In the genomic region with DNA sequence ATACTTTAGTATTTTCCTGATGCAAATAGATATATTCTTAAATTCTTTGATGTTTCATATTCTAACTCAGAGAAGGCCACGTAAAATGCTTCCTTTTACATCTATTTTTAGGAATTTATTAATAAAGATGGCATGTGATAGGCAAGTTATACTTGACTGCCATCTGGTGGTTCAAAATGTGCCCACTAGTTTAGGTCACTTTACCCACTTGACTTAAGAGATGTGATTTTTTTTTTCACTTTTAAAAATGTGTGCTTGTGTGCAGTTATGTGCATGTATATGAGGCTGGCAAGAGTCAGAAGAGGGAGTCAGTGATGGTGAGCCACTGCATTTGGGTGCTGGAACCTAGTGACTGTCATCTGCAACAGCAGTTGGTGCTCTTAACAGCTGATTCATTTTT, we compare ENCODE assay signal across 12 mouse cellular contexts.
DNase-seq lines count a peak whose midpoint lies in the region; ATAC-seq and TF ChIP-seq lines count a peak whose summit lies in the region.
"Had no signal": no experiment of that assay in that cellular context is flagged by ENCODE, and none has a peak within 500 bp of the region (broad histone marks: within the 10 kb centered on the region; RNA-seq: fewer than 3 reads in every experiment).

No protein-coding gene starts in this region.

- DNase-seq in gastrocnemius, adult 2 months, result no peak
- DNase-seq in gastrocnemius, postnatal 36 days, result no peak
- DNase-seq in lung, embryonic 14.5 days, result peak; percentile 77
- DNase-seq in lung, postnatal 25 days (ENCODE audit: low spot score), result no peak
- DNase-seq in brain, adult 2 months (ENCODE audit: low read depth, low spot score), result peak; percentile 79
- peak; percentile 69 for DNase-seq in retina, embryonic 14.5 days (ENCODE audit: low spot score)
- DNase-seq in thymus, adult 2 months, result no peak
- DNase-seq: cerebellum, adult 11-12 months; heart, postnatal 4 days; thymus, adult 18-20 months had no signal

- no peak for TF ChIP-seq POLR2A in thymus, adult 2 months (IDR thresholded peaks at IDR 0.05; ENCODE audit: control insufficient read depth, extremely low read depth, insufficient read depth, low read length, poor library complexity)

- H3K9me3 ChIP-seq in lung, embryonic 14.5 days (ENCODE audit: low read depth, low read length), result no peaks in the 10 kb centered on the region
- H3K9me3 ChIP-seq: megakaryocyte, embryonic 14.5 days had no signal

- TF ChIP-seq CTCF in gastrocnemius, adult 2 months (IDR thresholded peaks at IDR 0.05), result peak; percentile 59
- TF ChIP-seq CTCF in lung, embryonic 14.5 days (IDR thresholded peaks at IDR 0.05; ENCODE audit: low read depth), result peak; percentile 63
- TF ChIP-seq CTCF in thymus, adult 2 months (IDR thresholded peaks at IDR 0.05; ENCODE audit: borderline replicate concordance, control insufficient read depth, extremely low read depth, insufficient read depth, low read length, poor library complexity), result no peak

- 14% methylated on average over 1 of the region's 1 CpGs for WGBS in lung, embryonic 14.5 days
- WGBS in thymus, adult 2 months, result 12% methylated on average over 1 of the region's 1 CpGs

- intact Hi-C loops in gastrocnemius, adult 2 months (cut with DNase I), result no loop called here
- intact Hi-C loops in gastrocnemius, postnatal 36 days (cut with DNase I), result no loop called here

- no peak overlapping the region for H3K4me3 ChIP-seq in gastrocnemius, adult 2 months
- H3K4me3 ChIP-seq in lung, embryonic 14.5 days (ENCODE audit: low read depth, low read length), result no peak overlapping the region
- no peak overlapping the region for H3K4me3 ChIP-seq in thymus, adult 2 months (ENCODE audit: control insufficient read depth, insufficient read depth, low read length)
- H3K4me3 ChIP-seq: megakaryocyte, embryonic 14.5 days had no signal

- H3K9ac ChIP-seq in lung, embryonic 14.5 days, result no peak overlapping the region

- ATAC-seq in lung, embryonic 14.5 days (ENCODE audit: insufficient read depth), result no peak
- no peak for ATAC-seq in erythroblast, adult 5-6 weeks (replicated peaks; ENCODE audit: low FRiP score, poor library complexity, severe bottlenecking)

- H3K36me3 ChIP-seq in lung, embryonic 14.5 days (ENCODE audit: insufficient read depth), result no peaks in the 10 kb centered on the region
- H3K36me3 ChIP-seq in thymus, adult 2 months (ENCODE audit: control insufficient read depth, insufficient read depth, low read length), result no peaks in the 10 kb centered on the region

- no peak overlapping the region for H3K4me2 ChIP-seq in lung, embryonic 14.5 days

- no peak overlapping the region for H3K27ac ChIP-seq in gastrocnemius, adult 2 months
- no peak overlapping the region for H3K27ac ChIP-seq in lung, embryonic 14.5 days (ENCODE audit: low read depth)
- H3K27ac ChIP-seq in thymus, adult 2 months (ENCODE audit: control insufficient read depth, insufficient read depth, low read length), result no peak overlapping the region

- no peaks in the 10 kb centered on the region for H3K4me1 ChIP-seq in lung, embryonic 14.5 days (ENCODE audit: insufficient read depth)
- no peaks in the 10 kb centered on the region for H3K4me1 ChIP-seq in thymus, adult 2 months (replicated peaks; ENCODE audit: control insufficient read depth, insufficient read depth, low read length)
- H3K4me1 ChIP-seq: megakaryocyte, embryonic 14.5 days had no signal

- H3K27me3 ChIP-seq in lung, embryonic 14.5 days (ENCODE audit: insufficient read depth, low read length), result no peaks in the 10 kb centered on the region
- no peaks in the 10 kb centered on the region for H3K27me3 ChIP-seq in thymus, adult 2 months (ENCODE audit: control insufficient read depth, insufficient read depth, low read length)
- H3K27me3 ChIP-seq: megakaryocyte, embryonic 14.5 days had no signal

Comparison
In these comparisons a context has a peak if more than half of its experiments do, and no peak if none do; other contexts are left out.
1. DNase-seq: peak in lung, embryonic 14.5 days (single experiment), brain, adult 2 months (single experiment) and retina, embryonic 14.5 days (single experiment); none in gastrocnemius, adult 2 months (single experiment), gastrocnemius, postnatal 36 days (0 of 2), lung, postnatal 25 days (single experiment) and thymus, adult 2 months (single experiment).